Mouse (Mus musculus): ENCODE results near the gene Mars2. TPM values are rescaled to one million over a fixed set of nuclear protein-coding genes. Genes with fewer than 3 reads are reported as not detected.

Mars2 gene
- polyA plus RNA-seq, 1 experiment from 2014 or later, result 3.0 TPM

- ATAC-seq (ENCODE audit: insufficient number of reproducible peaks, insufficient read depth, low FRiP score, low read depth), result no peak
- Histone ChIP-seq H3K27me3 (ENCODE audit: control insufficient read depth, insufficient read depth, low read length) (no peaks in the 10 kb centered on the region), H3K9me3 (ENCODE audit: control insufficient read depth, low read depth, low read length) (no peaks in the 10 kb centered on the region), H3K36me3 (ENCODE audit: control insufficient read depth, insufficient read depth, low read length) (no peaks in the 10 kb centered on the region; the same call in 1 of the 2 replicates), H3K4me3 (ENCODE audit: low read depth, low read length) (no peak overlapping the region), H3K4me1 (ENCODE audit: control insufficient read depth, insufficient read depth, low read length) (0 out of 2 replicates have a peak, but pooled peaks cover 8% of the 10 kb centered on the region), H3K27ac (ENCODE audit: low read length) (0 out of 2 replicates have a peak overlapping the region, but pooled peaks have one; percentile 12), H3K4me2 (replicated peaks; ENCODE audit: low read depth, low read length) (no peak overlapping the region), H3K9ac (replicated peaks; ENCODE audit: low read depth, low read length) (no peak overlapping the region)
- WGBS, result 68% methylated on average over 18 of the region's 18 CpGs
These were observed 34.9 kb upstream of the Mars2 start for GRCm38 (mm10) chr1:55201850-55202752.

GRCm38 (mm10) chr1:55205808-55206327 is 31.1 kb upstream of the Mars2 start:
- no peak overlapping the region for H3K9ac ChIP-seq (replicated peaks; ENCODE audit: low read depth, low read length)
- no peak for ATAC-seq (ENCODE audit: insufficient number of reproducible peaks, insufficient read depth, low FRiP score, low read depth)
- H3K36me3 ChIP-seq (ENCODE audit: control insufficient read depth, insufficient read depth, low read length), result no peaks in the 10 kb centered on the region; the same call in 1 of the 2 replicates
- H3K4me3 ChIP-seq (ENCODE audit: low read depth, low read length), result no peak overlapping the region
- no peaks in the 10 kb centered on the region for H3K9me3 ChIP-seq (ENCODE audit: control insufficient read depth, low read depth, low read length)
- H3K4me2 ChIP-seq (replicated peaks; ENCODE audit: low read depth, low read length), result no peak overlapping the region
- H3K27ac ChIP-seq (ENCODE audit: low read length), result no peak overlapping the region
- H3K27me3 ChIP-seq (ENCODE audit: control insufficient read depth, insufficient read depth, low read length), result no peaks in the 10 kb centered on the region
- WGBS, result 69% methylated on average over 5 of the region's 5 CpGs
- H3K4me1 ChIP-seq (ENCODE audit: control insufficient read depth, insufficient read depth, low read length), result 0 out of 2 replicates have a peak, but pooled peaks cover 12% of the 10 kb centered on the region

- H3K27me3 ChIP-seq (ENCODE audit: control insufficient read depth, insufficient read depth, low read length), result no peaks in the 10 kb centered on the region
- H3K27ac ChIP-seq (ENCODE audit: low read length), result no peak overlapping the region
- 0 out of 2 replicates have a peak, but pooled peaks cover 4% of the 10 kb centered on the region for H3K4me1 ChIP-seq (ENCODE audit: control insufficient read depth, insufficient read depth, low read length)
- no peaks in the 10 kb centered on the region for H3K9me3 ChIP-seq (ENCODE audit: control insufficient read depth, low read depth, low read length)
- no peaks in the 10 kb centered on the region; the same call in 1 of the 2 replicates for H3K36me3 ChIP-seq (ENCODE audit: control insufficient read depth, insufficient read depth, low read length)
- 90% methylated on average over 6 of the region's 6 CpGs for WGBS
- no peak overlapping the region for H3K9ac ChIP-seq (replicated peaks; ENCODE audit: low read depth, low read length)
- H3K4me3 ChIP-seq (ENCODE audit: low read depth, low read length), result no peak overlapping the region
- ATAC-seq (ENCODE audit: insufficient number of reproducible peaks, insufficient read depth, low FRiP score, low read depth), result no peak
- no peak overlapping the region for H3K4me2 ChIP-seq (replicated peaks; ENCODE audit: low read depth, low read length)
These were observed 29.4 kb upstream of the Mars2 start for GRCm38 (mm10) chr1:55207561-55207960.

GRCm38 (mm10) chr1:55208500-55209140 is 28.4 kb upstream of the Mars2 start:
- H3K4me3 ChIP-seq (ENCODE audit: low read depth, low read length), result no peak overlapping the region
- H3K9ac ChIP-seq (replicated peaks; ENCODE audit: low read depth, low read length), result no peak overlapping the region
- H3K4me2 ChIP-seq (replicated peaks; ENCODE audit: low read depth, low read length), result no peak overlapping the region
- no peaks in the 10 kb centered on the region for H3K27me3 ChIP-seq (ENCODE audit: control insufficient read depth, insufficient read depth, low read length)
- no peaks in the 10 kb centered on the region for H3K9me3 ChIP-seq (ENCODE audit: control insufficient read depth, low read depth, low read length)
- 76% methylated on average over 5 of the region's 5 CpGs for WGBS
- no peak for ATAC-seq (ENCODE audit: insufficient number of reproducible peaks, insufficient read depth, low FRiP score, low read depth)
- no peak overlapping the region for H3K27ac ChIP-seq (ENCODE audit: low read length)
- H3K4me1 ChIP-seq (ENCODE audit: control insufficient read depth, insufficient read depth, low read length), result 0 out of 2 replicates have a peak, but pooled peaks cover 4% of the 10 kb centered on the region
- H3K36me3 ChIP-seq (ENCODE audit: control insufficient read depth, insufficient read depth, low read length), result no peaks in the 10 kb centered on the region; the same call in 1 of the 2 replicates

GRCm38 (mm10) chr1:55210202-55210965 is 26.6 kb upstream of the Mars2 start:
- Histone ChIP-seq H3K27me3 (ENCODE audit: control insufficient read depth, insufficient read depth, low read length) (no peaks in the 10 kb centered on the region), H3K9me3 (ENCODE audit: control insufficient read depth, low read depth, low read length) (no peaks in the 10 kb centered on the region), H3K4me1 (ENCODE audit: control insufficient read depth, insufficient read depth, low read length) (0 out of 2 replicates have a peak, but pooled peaks cover 4% of the 10 kb centered on the region), H3K27ac (ENCODE audit: low read length) (no peak overlapping the region), H3K36me3 (ENCODE audit: control insufficient read depth, insufficient read depth, low read length) (no peaks in the 10 kb centered on the region; the same call in 1 of the 2 replicates), H3K4me2 (replicated peaks; ENCODE audit: low read depth, low read length) (no peak overlapping the region), H3K9ac (replicated peaks; ENCODE audit: low read depth, low read length) (no peak overlapping the region), H3K4me3 (ENCODE audit: low read depth, low read length) (no peak overlapping the region)
- WGBS, result 53% methylated on average over 12 of the region's 12 CpGs
- ATAC-seq (ENCODE audit: insufficient number of reproducible peaks, insufficient read depth, low FRiP score, low read depth), result no peak

GRCm38 (mm10) chr1:55211081-55211480 is 25.9 kb upstream of the Mars2 start:
- Histone ChIP-seq H3K4me2 (replicated peaks; ENCODE audit: low read depth, low read length) (no peak overlapping the region), H3K27me3 (ENCODE audit: control insufficient read depth, insufficient read depth, low read length) (no peaks in the 10 kb centered on the region), H3K4me1 (ENCODE audit: control insufficient read depth, insufficient read depth, low read length) (0 out of 2 replicates have a peak, but pooled peaks cover 4% of the 10 kb centered on the region), H3K27ac (ENCODE audit: low read length) (no peak overlapping the region), H3K9ac (replicated peaks; ENCODE audit: low read depth, low read length) (no peak overlapping the region), H3K9me3 (ENCODE audit: control insufficient read depth, low read depth, low read length) (no peaks in the 10 kb centered on the region), H3K36me3 (ENCODE audit: control insufficient read depth, insufficient read depth, low read length) (no peaks in the 10 kb centered on the region; the same call in 1 of the 2 replicates), H3K4me3 (ENCODE audit: low read depth, low read length) (no peak overlapping the region)
- 78% methylated on average over 8 of the region's 8 CpGs for WGBS
- no peak for ATAC-seq (ENCODE audit: insufficient number of reproducible peaks, insufficient read depth, low FRiP score, low read depth)

- WGBS, result 80% methylated on average over 4 of the region's 4 CpGs
- H3K9ac ChIP-seq (replicated peaks; ENCODE audit: low read depth, low read length), result no peak overlapping the region
These were observed 24.2 kb upstream of the Mars2 start for GRCm38 (mm10) chr1:55212771-55213170.

More at GRCm38 (mm10) chr1:55212771-55213170, 24.2 kb upstream of the Mars2 start:
- Histone ChIP-seq H3K27me3 (ENCODE audit: control insufficient read depth, insufficient read depth, low read length) (no peaks in the 10 kb centered on the region), H3K36me3 (ENCODE audit: control insufficient read depth, insufficient read depth, low read length) (no peaks in the 10 kb centered on the region), H3K4me2 (replicated peaks; ENCODE audit: low read depth, low read length) (no peak overlapping the region), H3K9me3 (ENCODE audit: control insufficient read depth, low read depth, low read length) (no peaks in the 10 kb centered on the region), H3K27ac (ENCODE audit: low read length) (no peak overlapping the region), H3K4me3 (ENCODE audit: low read depth, low read length) (no peak overlapping the region), H3K4me1 (ENCODE audit: control insufficient read depth, insufficient read depth, low read length) (0 out of 2 replicates have a peak, but pooled peaks cover 4% of the 10 kb centered on the region)
- no peak for ATAC-seq (ENCODE audit: insufficient number of reproducible peaks, insufficient read depth, low FRiP score, low read depth)
